Mouse (Mus musculus) CH12.LX (cell line): ENCODE data around the gene Nlrp6. TPM values are rescaled to one million over a fixed set of nuclear protein-coding genes. Genes with fewer than 3 reads are reported as not detected.

Experiments
- DNase-seq: peaks from one replicate; pipeline ENCODE4 v3.0.0-alpha.2; 2013; ENCODE audit errors: extremely low read depth
- H3K27ac ChIP-seq: 2 replicates; pipeline ENCODE4 v1.5.1; 2012; ENCODE audit warnings: low read depth, mild to moderate bottlenecking, control low read depth, moderate library complexity; ENCODE audit not compliant: insufficient read depth
- H3K27me3 ChIP-seq: replicated peaks from 2 replicates; pipeline ENCODE3; 2012; ENCODE audit warnings: inconsistent platforms
- H3K36me3 ChIP-seq, 2 experiments: replicated peaks in 1 of 2; 2 replicates each; pipeline versions ENCODE3 to v1.6.1; 2012; ENCODE audit warnings: inconsistent platforms in 1 of 2, low read length in 1 of 2, mild to moderate bottlenecking in 1 of 2, mixed read lengths in 1 of 2, moderate library complexity in 1 of 2; ENCODE audit not compliant: control insufficient read depth in 1 of 2, insufficient read depth in 1 of 2
- H3K4me1 ChIP-seq, 2 experiments: 2 replicates each; pipeline ENCODE4 v1.6.1; 2012; ENCODE audit warnings: inconsistent platforms in 1 of 2, moderate library complexity in 1 of 2; ENCODE audit not compliant: insufficient read depth in 2 of 2, control insufficient read depth in 1 of 2
- H3K4me2 ChIP-seq: 2 replicates; pipeline ENCODE4 v1.6.1; 2012; ENCODE audit warnings: low read depth, mild to moderate bottlenecking, control low read depth; ENCODE audit not compliant: poor library complexity, insufficient read depth, severe bottlenecking
- H3K4me3 ChIP-seq, 3 experiments: fragments of 150-350 bp in 1 of 3; sonication (generic) in 1 of 3; replicated peaks in 1 of 3; 2 replicates each; pipeline versions ENCODE3 to v1.5.1; 2011 to 2012; ENCODE audit warnings: low read depth in 2 of 3, low read length in 2 of 3, mild to moderate bottlenecking in 2 of 3, moderate library complexity in 2 of 3, control low read depth in 1 of 3, improper control_type of control experiment in 1 of 3, inconsistent platforms in 1 of 3, mixed read lengths in 1 of 3; ENCODE audit not compliant: poor library complexity in 1 of 3
- H3K79me2 ChIP-seq: replicated peaks from 2 replicates; pipeline ENCODE4 v1.6.1; 2012; ENCODE audit warnings: mild to moderate bottlenecking, moderate library complexity; ENCODE audit not compliant: control insufficient read depth, poor library complexity, insufficient read depth, severe bottlenecking; ENCODE audit errors: extremely low read depth
- H3K9ac ChIP-seq: 2 replicates; pipeline ENCODE4 v1.6.1; 2012; ENCODE audit warnings: low read depth, mild to moderate bottlenecking, control low read depth, moderate library complexity; ENCODE audit not compliant: insufficient read depth
- H3K9me3 ChIP-seq: replicated peaks from 2 replicates; pipeline ENCODE3; 2012; ENCODE audit warnings: low read length, inconsistent platforms, mixed read lengths
- BHLHE40 ChIP-seq: IDR thresholded peaks from 2 replicates; pipeline ENCODE4 v1.6.1; 2011; ENCODE audit warnings: mild to moderate bottlenecking, low read depth, low read length, improper control_type of control experiment
- CHD1 ChIP-seq: IDR thresholded peaks from 2 replicates; pipeline ENCODE4 v1.6.1; 2012; ENCODE audit warnings: low read depth, low read length, improper control_type of control experiment, inconsistent platforms
- CHD2 ChIP-seq: IDR thresholded peaks from 2 replicates; pipeline ENCODE4 v1.6.1; 2011; ENCODE audit warnings: low read length, improper control_type of control experiment
- ELF1 ChIP-seq: IDR thresholded peaks from 2 replicates; pipeline ENCODE4 v1.6.1; 2014; ENCODE audit warnings: low read depth, mild to moderate bottlenecking, inconsistent platforms, low read length, improper control_type of control experiment
- EP300 ChIP-seq: IDR thresholded peaks from 2 replicates; pipeline ENCODE4 v1.6.1; 2011; ENCODE audit warnings: low read length, improper control_type of control experiment
- ETS1 ChIP-seq: conservative IDR thresholded peaks from 2 replicates; pipeline ENCODE4 v1.6.1; 2012; ENCODE audit warnings: low read depth, mild to moderate bottlenecking, inconsistent platforms, low read length, improper control_type of control experiment, moderate library complexity
- HCFC1 ChIP-seq: IDR thresholded peaks from 2 replicates; pipeline ENCODE4 v1.6.1; 2012; ENCODE audit warnings: low read depth, mild to moderate bottlenecking, inconsistent platforms, low read length, improper control_type of control experiment
- IRF4 ChIP-seq: IDR thresholded peaks from 2 replicates; pipeline ENCODE4 v1.6.1; 2014; ENCODE audit warnings: low read depth, mild to moderate bottlenecking, inconsistent platforms, low read length, improper control_type of control experiment
- JUN ChIP-seq: IDR thresholded peaks from 2 replicates; pipeline ENCODE4 v1.6.1; 2011; ENCODE audit warnings: low read depth, mild to moderate bottlenecking, low read length, improper control_type of control experiment, moderate library complexity; ENCODE audit not compliant: insufficient read depth
- KAT2A ChIP-seq: IDR thresholded peaks from 2 replicates; pipeline ENCODE4 v1.6.1; 2012; ENCODE audit warnings: low read length, improper control_type of control experiment, inconsistent platforms; ENCODE audit not compliant: insufficient replicate concordance
- MAFK ChIP-seq: IDR thresholded peaks from 2 replicates; pipeline ENCODE4 v1.6.1; 2011; ENCODE audit warnings: low read length, improper control_type of control experiment; ENCODE audit not compliant: insufficient replicate concordance
- MAX ChIP-seq: IDR thresholded peaks from 2 replicates; pipeline ENCODE4 v1.6.1; 2011; ENCODE audit warnings: low read length, improper control_type of control experiment
- MAZ ChIP-seq: IDR thresholded peaks from 2 replicates; pipeline ENCODE4 v1.6.1; 2012; ENCODE audit warnings: low read depth, mild to moderate bottlenecking, inconsistent platforms, low read length, improper control_type of control experiment, moderate library complexity
- MXI1 ChIP-seq: IDR thresholded peaks from 2 replicates; pipeline ENCODE4 v1.6.1; 2011; ENCODE audit warnings: mild to moderate bottlenecking, low read depth, low read length, improper control_type of control experiment
- MYC ChIP-seq: IDR thresholded peaks from 2 replicates; pipeline ENCODE4 v1.6.1; 2011; ENCODE audit warnings: low read depth, mild to moderate bottlenecking, improper control_type of control experiment, low read length
- NELFE ChIP-seq: IDR thresholded peaks from 2 replicates; pipeline ENCODE4 v1.6.1; 2011; ENCODE audit warnings: low read depth, low read length, improper control_type of control experiment
- NRF1 ChIP-seq: IDR thresholded peaks from 2 replicates; pipeline ENCODE4 v1.6.1; 2014; ENCODE audit warnings: low read depth, mild to moderate bottlenecking, inconsistent platforms, low read length, improper control_type of control experiment, moderate library complexity
- PAX5 ChIP-seq: IDR thresholded peaks from 2 replicates; pipeline ENCODE4 v1.6.1; 2012; ENCODE audit warnings: low read length, inconsistent platforms, mixed read lengths
- POLR2A ChIP-seq: IDR thresholded peaks from 2 replicates; pipeline ENCODE4 v1.6.1; 2011; ENCODE audit warnings: low read depth, mild to moderate bottlenecking, improper control_type of control experiment, low read length
- POLR2AphosphoS2 ChIP-seq: IDR thresholded peaks from 2 replicates; pipeline ENCODE4 v1.6.1; 2011; ENCODE audit warnings: low read depth, low read length, improper control_type of control experiment
- SIN3A ChIP-seq: IDR thresholded peaks from 2 replicates; pipeline ENCODE4 v1.6.1; 2012; ENCODE audit warnings: low read length, improper control_type of control experiment, inconsistent platforms
- TBP ChIP-seq: conservative IDR thresholded peaks from 2 replicates; pipeline ENCODE4 v1.6.1; 2011; ENCODE audit warnings: low read depth, low read length, improper control_type of control experiment
- TCF12 ChIP-seq: IDR thresholded peaks from 2 replicates; pipeline ENCODE4 v1.6.1; 2014; ENCODE audit warnings: low read depth, mild to moderate bottlenecking, inconsistent platforms, low read length, improper control_type of control experiment
- UBTF ChIP-seq: IDR thresholded peaks from 2 replicates; pipeline ENCODE4 v1.6.1; 2012; ENCODE audit warnings: low read depth, mild to moderate bottlenecking, inconsistent platforms, low read length, improper control_type of control experiment, moderate library complexity
- USF1 ChIP-seq: IDR thresholded peaks from 2 replicates; pipeline ENCODE4 v1.6.1; 2014; ENCODE audit warnings: low read depth, mild to moderate bottlenecking, inconsistent platforms, low read length, improper control_type of control experiment
- USF2 ChIP-seq: conservative IDR thresholded peaks from 2 replicates; pipeline ENCODE4 v1.6.1; 2011; ENCODE audit warnings: low read depth, low read length, improper control_type of control experiment
- ZMIZ1 ChIP-seq: IDR thresholded peaks from 2 replicates; pipeline ENCODE4 v1.6.1; 2012; ENCODE audit warnings: low read depth, mild to moderate bottlenecking, inconsistent platforms, low read length, improper control_type of control experiment
- ZNF384 ChIP-seq: IDR thresholded peaks from 2 replicates; pipeline ENCODE4 v1.6.1; 2012; ENCODE audit warnings: low read depth, low read length, improper control_type of control experiment, inconsistent platforms
- dilution Hi-C: fragments of 300-500 bp; cut with MboI; formaldehyde crosslinking; loops from 2 replicates; pipeline ENCODE4 v1.14.3; 2020; ENCODE audit warnings: low sequenced_read_pairs; ENCODE audit not compliant: extremely low pct_unique_long_range_greater_than_20kb, extremely low pct_ligation_motif_present
- in situ Hi-C: fragments of 300-500 bp; cut with MboI; formaldehyde crosslinking; loops from 3 replicates; pipeline ENCODE4 v1.14.3; 2019; ENCODE audit warnings: low sequenced_read_pairs, low pct_ligation_motif_present, low pct_unique_long_range_greater_than_20kb, mixed read lengths
- polyA plus RNA-seq: library from polyadenylated mRNA; unstranded; fragments of >175 nt; gene quantifications from 2 replicates; pipeline ENCODE4 v1.2.1, GENCODE M21; 2012; ENCODE audit warnings: low read depth; ENCODE audit not compliant: insufficient read length
- total RNA-seq, 2 experiments: library from RNA; depleted of rRNA; stranded (reverse); fragments of 300-350 nt in 1 of 2; fragments of >200 nt in 1 of 2; gene quantifications; 2 replicates each; pipeline ENCODE4 v1.2.3; 2012 to 2014

The Nlrp6 gene
- total and polyA plus RNA-seq, 3 experiments: 0.14 to 0.21 TPM; not detected in 1

- H3K36me3 ChIP-seq: peaks cover 11 to 45% of the 10 kb centered on the region in 2 experiments
- H3K27me3 ChIP-seq: no peaks in the 10 kb centered on the region
- H3K9ac ChIP-seq: peak within 1 kb of the TSS; percentile 93
- no peaks in the 10 kb centered on the region for H3K9me3 ChIP-seq
- H3K4me1 ChIP-seq: peaks cover 18 to 49% of the 10 kb centered on the region in 2 experiments
- peak within 1 kb of the TSS; percentile 64 for H3K4me2 ChIP-seq
- dilution Hi-C loops (no loop called here), in situ Hi-C loops (no loop called here)
- peaks cover 29% of the 10 kb centered on the region for H3K79me2 ChIP-seq
- TF ChIP-seq SIN3A (peak; percentile 98), TCF12 (peak; percentile 68), NELFE (peak; percentile 84), MAX (0 out of 2 replicates have a peak, but pooled peaks have one; percentile 2), NRF1 (no peak), MYC (no peak), MAZ (no peak), KAT2A (peak; percentile 89; the same call in 1 of the 2 replicates), ELF1 (peak; percentile 96), POLR2A (peak; percentile 89), ZMIZ1 (0 out of 2 replicates have a peak, but pooled peaks have one; percentile 5), UBTF (no peak), HCFC1 (peak; percentile 91), MXI1 (peak; percentile 96), USF1 (no peak), PAX5 (no peak), USF2 (no peak), ZNF384 (no peak), MAFK (no peak), JUN (no peak), IRF4 (no peak; the same call in 1 of the 2 replicates), CHD1 (no peak), TBP (0 out of 2 replicates have a peak, but pooled peaks have one; percentile 64), BHLHE40 (no peak), ETS1 (no peak), CHD2 (peak; percentile 55; the same call in 1 of the 2 replicates), EP300 (no peak), POLR2AphosphoS2 (peak; percentile 69; the same call in 1 of the 2 replicates)
- peak; percentile 94 for DNase-seq
- H3K4me3 ChIP-seq: peak within 1 kb of the TSS; percentile 88 to 91 (median 91)
- peak within 1 kb of the TSS; percentile 67 for H3K27ac ChIP-seq
These were observed 38.8 kb upstream of the Nlrp6 start, which contains the start of the genes Psmd13 and Sirt3 for GRCm38 (mm10) chr7:140881696-140882468. Gene Psmd13 (plus strand): TSS chr7:140881968. Gene Sirt3 (minus strand): TSS chr7:140882309.
